Mouse (Mus musculus) MEL (cell line): Measurements from ENCODE around the gene Nsd2. TPM values are rescaled to one million over a fixed set of nuclear protein-coding genes. Genes with fewer than 3 reads are reported as not detected.

Source experiments
- DNase-seq: peaks from one replicate; pipeline ENCODE4 v3.0.0; 2011; ENCODE audit warnings: low read depth, low spot score
- H3K27ac ChIP-seq: 2 replicates; pipeline ENCODE4 v1.5.1; 2012; ENCODE audit warnings: low read depth, mild to moderate bottlenecking, control low read depth, low read length, moderate library complexity; ENCODE audit not compliant: control insufficient read depth
- H3K27me3 ChIP-seq, 2 experiments: fragments of 150-350 bp in 1 of 2; sonication (generic) in 1 of 2; 2 replicates each; pipeline ENCODE4 v1.6.1; 2012; ENCODE audit warnings: low read length in 2 of 2, mild to moderate bottlenecking in 2 of 2, improper control_type of control experiment in 1 of 2, moderate library complexity in 1 of 2; ENCODE audit not compliant: insufficient read depth in 2 of 2, control insufficient read depth in 1 of 2
- H3K36me3 ChIP-seq, 2 experiments: 2 replicates each; pipeline ENCODE4 v1.6.1; 2012 to 2014; ENCODE audit warnings: low read length in 2 of 2, improper control_type of control experiment in 1 of 2, inconsistent platforms in 1 of 2, mild to moderate bottlenecking in 1 of 2; ENCODE audit not compliant: insufficient read depth in 2 of 2, control insufficient read depth in 1 of 2
- H3K4me1 ChIP-seq, 2 experiments: fragments of 150-350 bp in 1 of 2; sonication (generic) in 1 of 2; 2 replicates each; pipeline ENCODE4 v1.6.1; 2012; ENCODE audit warnings: low read length in 2 of 2, improper control_type of control experiment in 1 of 2, mild to moderate bottlenecking in 1 of 2; ENCODE audit not compliant: insufficient read depth in 2 of 2, control insufficient read depth in 1 of 2
- H3K4me3 ChIP-seq, 2 experiments: fragments of 150-350 bp in 1 of 2; sonication (generic) in 1 of 2; 2 replicates each; pipeline ENCODE4 v1.5.1; 2012; ENCODE audit warnings: low read depth in 2 of 2, low read length in 2 of 2, mild to moderate bottlenecking in 2 of 2, moderate library complexity in 2 of 2, control low read depth in 1 of 2, improper control_type of control experiment in 1 of 2; ENCODE audit not compliant: control insufficient read depth in 1 of 2, insufficient read depth in 1 of 2
- H3K79me2 ChIP-seq: 2 replicates; pipeline ENCODE4 v1.6.1; 2012; ENCODE audit warnings: mild to moderate bottlenecking, low read length, moderate library complexity; ENCODE audit not compliant: control insufficient read depth, poor library complexity, insufficient read depth
- H3K9ac ChIP-seq: 2 replicates; pipeline ENCODE4 v1.6.1; 2012; ENCODE audit warnings: low read depth, mild to moderate bottlenecking, control low read depth, low read length, moderate library complexity; ENCODE audit not compliant: control insufficient read depth, poor library complexity, severe bottlenecking
- H3K9me3 ChIP-seq: fragments of 150-350 bp; sonication (generic); replicated peaks from 2 replicates; pipeline ENCODE4 v1.6.1; 2012; ENCODE audit warnings: mild to moderate bottlenecking, low read length, improper control_type of control experiment, moderate library complexity; ENCODE audit not compliant: insufficient read depth
- BHLHE40 ChIP-seq: IDR thresholded peaks from 2 replicates; pipeline ENCODE4 v1.6.1; 2012; ENCODE audit warnings: low read depth, mild to moderate bottlenecking, inconsistent platforms, low read length, improper control_type of control experiment, borderline replicate concordance
- CHD2 ChIP-seq: IDR thresholded peaks from 2 replicates; pipeline ENCODE4 v1.6.1; 2011; ENCODE audit warnings: low read length, improper control_type of control experiment
- CTCF ChIP-seq, 3 experiments: IDR thresholded peaks in 2 of 3; conservative IDR thresholded peaks in 1 of 3; 2 replicates each; pipeline ENCODE4 v1.5.1; 2011 to 2012; ENCODE audit warnings: low read length in 3 of 3, low read depth in 2 of 3, mild to moderate bottlenecking in 2 of 3, improper control_type of control experiment in 1 of 3, inconsistent platforms in 1 of 3, mixed read lengths in 1 of 3, moderate library complexity in 1 of 3; ENCODE audit not compliant: control insufficient read depth in 1 of 3, insufficient read depth in 1 of 3, poor library complexity in 1 of 3, severe bottlenecking in 1 of 3
- GABPA ChIP-seq: IDR thresholded peaks from 2 replicates; pipeline ENCODE4 v1.6.1; 2012; ENCODE audit warnings: low read depth, mild to moderate bottlenecking, inconsistent platforms, low read length, improper control_type of control experiment, moderate library complexity
- GATA1 ChIP-seq: IDR thresholded peaks from 2 replicates; pipeline ENCODE4 v1.6.1; 2011; ENCODE audit warnings: low read depth, low read length, improper control_type of control experiment
- HCFC1 ChIP-seq: IDR thresholded peaks from 2 replicates; pipeline ENCODE4 v1.6.1; 2012; ENCODE audit warnings: low read depth, mild to moderate bottlenecking, inconsistent platforms, low read length, improper control_type of control experiment, moderate library complexity
- JUND ChIP-seq: IDR thresholded peaks from 2 replicates; pipeline ENCODE4 v1.6.1; 2011; ENCODE audit warnings: low read depth, mild to moderate bottlenecking, improper control_type of control experiment, low read length
- MAFK ChIP-seq: IDR thresholded peaks from 2 replicates; pipeline ENCODE4 v1.6.1; 2011; ENCODE audit warnings: low read depth, mild to moderate bottlenecking, low read length, improper control_type of control experiment, borderline replicate concordance
- MAX ChIP-seq: IDR thresholded peaks from 2 replicates; pipeline ENCODE4 v1.6.1; 2011; ENCODE audit warnings: low read length, improper control_type of control experiment
- MYB ChIP-seq: IDR thresholded peaks from 2 replicates; pipeline ENCODE4 v1.6.1; 2011; ENCODE audit warnings: mild to moderate bottlenecking, low read depth, low read length, improper control_type of control experiment
- NELFE ChIP-seq: IDR thresholded peaks from 2 replicates; pipeline ENCODE4 v1.6.1; 2011; ENCODE audit warnings: low read depth, low read length, improper control_type of control experiment
- NRF1 ChIP-seq: IDR thresholded peaks from 2 replicates; pipeline ENCODE4 v1.6.1; 2014; ENCODE audit warnings: low read depth, mild to moderate bottlenecking, inconsistent platforms, low read length, improper control_type of control experiment, moderate library complexity; ENCODE audit not compliant: poor library complexity, insufficient read depth, severe bottlenecking
- POLR2A ChIP-seq, 2 experiments: IDR thresholded peaks; 2 replicates each; pipeline ENCODE4 v1.6.1; 2011 to 2012; ENCODE audit warnings: low read length in 2 of 2, mild to moderate bottlenecking in 2 of 2, control low read depth in 1 of 2, improper control_type of control experiment in 1 of 2, low read depth in 1 of 2, moderate library complexity in 1 of 2; ENCODE audit not compliant: control insufficient read depth in 1 of 2, insufficient read depth in 1 of 2, poor library complexity in 1 of 2
- POLR2AphosphoS2 ChIP-seq: IDR thresholded peaks from 2 replicates; pipeline ENCODE4 v1.6.1; 2011; ENCODE audit warnings: low read length, improper control_type of control experiment
- POLR2AphosphoS5 ChIP-seq: IDR thresholded peaks from 2 replicates; pipeline ENCODE4 v1.6.1; 2012; ENCODE audit warnings: low read depth, borderline replicate concordance, mild to moderate bottlenecking, inconsistent platforms, low read length, moderate library complexity, mixed read lengths
- RCOR1 ChIP-seq: IDR thresholded peaks from 2 replicates; pipeline ENCODE4 v1.6.1; 2012; ENCODE audit warnings: low read depth, mild to moderate bottlenecking, inconsistent platforms, low read length, improper control_type of control experiment
- SIN3A ChIP-seq: IDR thresholded peaks from 2 replicates; pipeline ENCODE4 v1.6.1; 2012; ENCODE audit warnings: low read length, improper control_type of control experiment, inconsistent platforms
- SMC3 ChIP-seq: IDR thresholded peaks from 2 replicates; pipeline ENCODE4 v1.6.1; 2011; ENCODE audit warnings: low read depth, low read length, improper control_type of control experiment
- TAL1 ChIP-seq: IDR thresholded peaks from 2 replicates; pipeline ENCODE4 v1.6.1; 2012; ENCODE audit warnings: mild to moderate bottlenecking, inconsistent platforms, low read length, moderate library complexity, mixed read lengths
- TCF12 ChIP-seq: IDR thresholded peaks from 2 replicates; pipeline ENCODE4 v1.6.1; 2014; ENCODE audit warnings: low read depth, mild to moderate bottlenecking, inconsistent platforms, low read length, improper control_type of control experiment, moderate library complexity
- UBTF ChIP-seq: IDR thresholded peaks from 2 replicates; pipeline ENCODE4 v1.6.1; 2012; ENCODE audit warnings: low read depth, mild to moderate bottlenecking, inconsistent platforms, low read length, improper control_type of control experiment, moderate library complexity, borderline replicate concordance; ENCODE audit not compliant: insufficient read depth
- USF2 ChIP-seq, 2 experiments: IDR thresholded peaks; 2 replicates each; pipeline ENCODE4 v1.6.1; 2011 to 2012; ENCODE audit warnings: improper control_type of control experiment in 2 of 2, low read length in 2 of 2, borderline replicate concordance in 1 of 2, inconsistent platforms in 1 of 2, low read depth in 1 of 2, mild to moderate bottlenecking in 1 of 2; ENCODE audit not compliant: insufficient read depth in 1 of 2
- ZKSCAN1 ChIP-seq: IDR thresholded peaks from 2 replicates; pipeline ENCODE4 v1.6.1; 2012; ENCODE audit warnings: low read depth, mild to moderate bottlenecking, inconsistent platforms, low read length, improper control_type of control experiment, moderate library complexity
- ZNF384 ChIP-seq: IDR thresholded peaks from 2 replicates; pipeline ENCODE4 v1.6.1; 2012; ENCODE audit warnings: low read depth, mild to moderate bottlenecking, inconsistent platforms, low read length, improper control_type of control experiment
- polyA plus RNA-seq, 2 experiments: library from polyadenylated mRNA; stranded (reverse) in 1 of 2; unstranded in 1 of 2; fragments of >175 nt in 1 of 2; fragments of >200 nt in 1 of 2; gene quantifications; 2 replicates each; pipeline versions ENCODE4 v1.2.1 to v1.2.4; 2012; ENCODE audit warnings: low replicate concordance in 2 of 2, low read depth in 1 of 2; ENCODE audit not compliant: insufficient read length in 2 of 2, insufficient read depth in 1 of 2, missing spikeins in 1 of 2
- total RNA-seq: library from RNA; depleted of rRNA; stranded (reverse); fragments of 300-350 nt; gene quantifications from 2 replicates; pipeline ENCODE4 v1.2.3, GENCODE M21; 2012

The Nsd2 gene
- total and polyA plus RNA-seq, 3 experiments: 82.5 to 233 (median 116) TPM

GRCm38 (mm10) chr5:33936120-33936707 lies 115.7 kb downstream of the Nsd2 start, which contains the start of gene Nelfa (continued):
- TF ChIP-seq JUND (no peak), GATA1 (no peak), NRF1 (peak; percentile 65), ZKSCAN1 (no peak), SMC3 (no peak), MYB (no peak), CHD2 (no peak), POLR2A (IDR thresholded peaks at IDR 0.05; ENCODE audit: control insufficient read depth in 1 of 2, insufficient read depth in 1 of 2, low read depth in 1 of 2, low read length in 2 of 2, poor library complexity in 1 of 2) (peak; percentile 55 to 96), GABPA (0 out of 2 replicates have a peak, but pooled peaks have one; percentile 65), CTCF (IDR thresholded peaks at IDR 0.05 in 2 of 3, conservative IDR thresholded peaks at IDR 0.05 in 1 of 3; ENCODE audit: control insufficient read depth in 1 of 3, insufficient read depth in 1 of 3, low read depth in 2 of 3, low read length in 3 of 3, poor library complexity in 1 of 3, severe bottlenecking in 1 of 3) (peak in 2 of 3 experiments; percentile 7 to 13; a peak in 2 of 6 replicates), SIN3A (peak; percentile 98), HCFC1 (peak; percentile 98), TAL1 (no peak), MAX (peak; percentile 80), ZNF384 (no peak), RCOR1 (peak; percentile 85)

- Histone ChIP-seq H3K27me3 (no peaks in the 10 kb centered on the region), H3K27ac (no peak overlapping the region), H3K4me3 (peak overlapping the region in 1 of 2 experiments; percentile 70; a peak in 2 of 4 replicates), H3K9me3 (no peaks in the 10 kb centered on the region), H3K36me3 (peaks cover 2 to 33% of the 10 kb centered on the region in 2 experiments; a peak in 3 of 4 replicates), H3K79me2 (peaks cover 41% of the 10 kb centered on the region), H3K4me1 (peaks cover 20 to 21% of the 10 kb centered on the region in 2 experiments), H3K9ac (peak overlapping the region; percentile 82)
- no peak for DNase-seq
- TF ChIP-seq MAFK (no peak), ZNF384 (no peak), NRF1 (no peak), POLR2AphosphoS5 (no peak), USF2 (IDR thresholded peaks at IDR 0.05; ENCODE audit: borderline replicate concordance in 1 of 2, insufficient read depth in 1 of 2, low read depth in 1 of 2, low read length in 2 of 2) (no peak), GABPA (no peak), UBTF (no peak), BHLHE40 (no peak), TCF12 (no peak), NELFE (no peak), POLR2AphosphoS2 (no peak)
Observed at GRCm38 (mm10) chr5:33937230-33937629, 116.7 kb downstream of the Nsd2 start.
